Mouse (Mus musculus): ENCODE results near the gene Catsperg2. TPM values are rescaled to one million over a fixed set of nuclear protein-coding genes. Genes with fewer than 3 reads are reported as not detected.

The Catsperg2 gene
- polyA plus RNA-seq, 1 experiment = not detected

Other genes with a start within 250 kb of the Catsperg2 start
- gene Sipa1l3, start 208.4 kb downstream of the Catsperg2 start, polyA plus RNA-seq (2012; ENCODE audit: insufficient read depth, insufficient read length, missing spikeins) = 6.5 and 9.6 TPM in 2 replicates
- gene Zfp84, start 41.5 kb upstream of the Catsperg2 start, polyA plus RNA-seq (2012; ENCODE audit: insufficient read depth, insufficient read length, missing spikeins) = 6.1 and 6.3 TPM in 2 replicates
- gene Zfp30, start 57.0 kb upstream of the Catsperg2 start, polyA plus RNA-seq (2012; ENCODE audit: insufficient read depth, insufficient read length, missing spikeins) = 3.8 and 4.0 TPM in 2 replicates
- gene Zfp790, start 89.1 kb upstream of the Catsperg2 start, polyA plus RNA-seq (2012; ENCODE audit: insufficient read depth, insufficient read length, missing spikeins) = 4.9 and 6.6 TPM in 2 replicates
- gene Zfp940, start 126.6 kb upstream of the Catsperg2 start, polyA plus RNA-seq (2012; ENCODE audit: insufficient read depth, insufficient read length, missing spikeins) = 0.83 and 2.0 TPM in 2 replicates
- 2.2 and 2.8 TPM in 2 replicates for gene Zfp420, start 132.9 kb upstream of the Catsperg2 start, polyA plus RNA-seq (2012; ENCODE audit: insufficient read depth, insufficient read length, missing spikeins)
- 5.5 and 7.1 TPM in 2 replicates for gene Zfp27, start 179.5 kb upstream of the Catsperg2 start, polyA plus RNA-seq (2012; ENCODE audit: insufficient read depth, insufficient read length, missing spikeins)
- gene Zfp383, start 181.2 kb upstream of the Catsperg2 start, polyA plus RNA-seq (2012; ENCODE audit: insufficient read depth, insufficient read length, missing spikeins) = 1.2 and 3.0 TPM in 2 replicates
- 5.3 and 7.3 TPM in 2 replicates for gene Zfp74, start 227.1 kb upstream of the Catsperg2 start, polyA plus RNA-seq (2012; ENCODE audit: insufficient read depth, insufficient read length, missing spikeins)